Mouse (Mus musculus) layer of hippocampus, adult 8-10 months (tissue): Measurements from ENCODE around the gene Gm4216. TPM values are rescaled to one million over a fixed set of nuclear protein-coding genes. Genes with fewer than 3 reads are reported as not detected.
"Not testable (repeated sequence)": the region's sequence is repeated elsewhere in the genome, so short reads cannot be mapped to it uniquely, and the experiment has no call there.

Source experiments
- DNase-seq, 2 experiments: peaks; one replicate each; pipeline ENCODE4 v3.0.0; 2022; ENCODE audit warnings: low spot score in 2 of 2
- total RNA-seq, 4 experiments: library from RNA; stranded (reverse); gene quantifications; 2 replicates each; pipeline ENCODE4 v1.2.4; 2022

Gm4216 gene
- total RNA-seq, result not detected

DNA sequence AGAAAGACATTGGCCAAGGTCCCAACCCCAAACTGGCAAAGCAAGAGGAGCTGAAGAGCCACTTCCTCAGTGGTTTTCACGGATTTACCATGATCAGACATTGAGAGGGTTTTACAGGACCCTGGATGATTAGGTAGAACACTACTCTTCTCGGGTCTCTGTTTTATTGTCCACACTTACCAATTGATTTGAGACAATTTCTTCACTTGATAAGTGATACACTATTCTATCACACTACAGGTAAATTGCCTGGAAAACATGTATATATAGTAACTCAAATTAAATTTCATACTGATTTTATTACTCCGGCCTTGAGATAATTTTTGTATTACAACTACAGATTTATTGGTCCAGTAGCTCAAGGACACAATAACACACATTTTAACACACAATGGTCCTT is at the start of gene Gm4216:
TSS of gene Gm4216 (minus strand) at position 101 of the 400 bp plus-strand sequence.
- DNase-seq, result not testable (repeated sequence)

DNA sequence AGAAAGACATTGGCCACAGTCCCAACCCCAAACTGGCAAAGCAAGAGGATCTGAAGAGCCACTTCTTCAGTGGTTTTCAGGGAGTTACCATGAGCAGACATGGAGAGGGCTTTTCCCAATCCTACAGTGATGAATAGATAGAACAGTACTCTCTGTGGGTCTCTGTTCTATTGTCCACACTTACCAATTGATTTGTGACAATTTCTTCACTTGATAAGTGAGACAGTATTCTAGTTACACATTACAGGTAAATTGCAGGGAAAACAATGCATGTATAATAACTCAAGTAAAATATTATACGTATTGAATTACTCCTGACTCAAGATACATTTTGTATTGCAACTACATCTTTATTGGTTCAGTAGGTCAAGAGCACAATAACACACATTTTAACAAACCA is 47.6 kb upstream of the Gm4216 start, which contains the start of gene Gm8720:
TSS of gene Gm8720 (minus strand) at position 101 of the 400 bp plus-strand sequence.
- DNase-seq, result not testable (repeated sequence)

DNA sequence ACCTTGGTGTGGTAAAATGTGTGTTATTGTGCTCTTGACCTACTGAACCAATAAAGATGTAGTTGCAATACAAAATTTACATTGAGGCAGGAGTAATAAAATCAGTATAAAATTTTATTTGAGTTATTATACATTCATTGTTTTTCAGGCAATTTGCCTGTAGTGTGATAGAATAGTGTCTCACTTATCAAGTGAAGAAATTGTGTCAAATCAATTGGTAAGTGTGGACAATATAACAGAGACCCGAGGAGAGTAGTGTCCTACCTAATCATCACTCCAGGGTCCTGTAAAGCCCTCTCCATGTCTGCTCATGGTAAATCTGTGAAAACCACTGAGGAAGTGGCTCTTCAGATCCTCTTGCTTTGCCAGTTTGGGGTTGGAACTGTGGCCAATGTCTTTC is 35.5 kb upstream of the Gm4216 start, which contains the start of gene Vmn1r163:
TSS of gene Vmn1r163 (plus strand) at position 301 of the 400 bp plus-strand sequence.
- not testable (repeated sequence) for DNase-seq

DNA sequence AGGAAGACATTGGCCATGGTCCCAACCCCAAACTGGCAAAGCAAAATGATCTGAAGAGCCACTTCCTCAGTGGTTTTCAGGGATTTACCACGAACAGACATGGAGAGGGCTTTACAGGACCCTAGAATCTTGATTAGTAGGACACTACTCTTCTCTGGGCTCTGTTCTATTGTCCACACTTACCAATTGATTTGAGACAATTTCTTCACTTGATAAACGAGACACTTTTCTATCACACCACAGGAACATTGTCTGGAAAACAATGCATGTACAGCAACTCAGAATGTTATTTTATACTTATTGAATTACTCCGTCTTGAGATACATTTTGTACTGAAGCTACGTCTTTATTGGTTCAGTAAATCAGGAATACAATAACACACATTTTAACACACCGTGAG is 35.1 kb downstream of the Gm4216 start, which contains the start of gene Gm4214:
TSS of gene Gm4214 (minus strand) at position 101 of the 400 bp plus-strand sequence.
- not testable (repeated sequence) for DNase-seq

Other genes starting within 250 kb of the Gm4216 start
- gene Vmn1r158, start 229.1 kb downstream of the Gm4216 start, total RNA-seq, result not detected
- gene Vmn1r159, start 176.3 kb downstream of the Gm4216 start, total RNA-seq, result not detected
- gene Vmn1r160, start 148.7 kb downstream of the Gm4216 start, total RNA-seq, result not detected
- gene Gm4214, start 35.2 kb downstream of the Gm4216 start, total RNA-seq, result not detected
- gene Vmn1r163, start 35.6 kb upstream of the Gm4216 start, total RNA-seq, result not detected
- not detected for gene Gm8720, start 47.5 kb upstream of the Gm4216 start, total RNA-seq
- not detected for gene Gm10662, start 124.6 kb upstream of the Gm4216 start, total RNA-seq
- not detected for gene Vmn1r165, start 197.4 kb upstream of the Gm4216 start, total RNA-seq
- not detected for gene Vmn1r166, start 231.8 kb upstream of the Gm4216 start, total RNA-seq